Mouse (Mus musculus): ENCODE measurements around the gene Hint3.
A peak's percentile ranks its signal among the peaks of the same experiment; 100 is the strongest.
"Not testable (repeated sequence)": the region's sequence is repeated elsewhere in the genome, so short reads cannot be mapped to it uniquely, and the experiment has no call there.

Gene Hint3

DNA sequence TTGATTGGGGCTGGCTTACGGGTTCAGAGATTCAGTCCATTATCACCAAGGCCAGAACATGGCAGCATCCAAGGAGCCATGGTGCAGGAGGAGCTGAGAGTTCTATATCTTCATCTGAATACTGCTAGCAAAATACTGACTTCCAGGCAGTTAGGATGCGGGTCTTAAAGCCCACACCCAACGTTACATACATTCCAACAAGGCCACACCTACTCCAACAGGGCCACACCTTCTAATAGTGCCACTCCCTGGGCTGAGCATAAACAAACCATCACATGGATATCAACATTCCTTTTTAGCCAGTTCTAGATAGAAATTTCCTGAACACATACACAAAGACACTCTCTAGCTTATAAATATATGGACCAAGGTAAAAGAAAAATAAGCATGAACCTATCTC is at the start of gene Hint3:
Hint3 (minus strand) TSS at position 120 of the 400 bp plus-strand sequence.
- DNase-seq, result no peak

DNA sequence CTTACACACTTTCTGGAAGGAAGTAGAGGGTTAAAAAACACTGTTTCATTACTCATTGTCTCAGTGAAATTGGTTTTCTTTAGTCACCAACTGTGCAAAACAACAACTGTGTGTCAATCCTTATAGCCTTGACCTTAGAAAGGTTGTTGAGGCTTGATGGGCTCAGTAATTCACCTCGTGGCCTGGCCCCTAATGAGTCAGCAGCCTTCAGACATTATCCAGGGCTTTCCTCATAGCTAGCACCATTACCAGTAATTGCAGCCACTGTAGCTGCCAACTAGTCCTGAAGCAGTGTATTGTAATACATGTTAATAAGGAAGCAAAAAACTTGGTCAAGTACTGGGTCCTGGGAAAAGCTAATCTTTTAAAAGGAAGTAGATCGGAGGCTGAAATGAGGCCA is 48.6 kb upstream of the Hint3 start:
- no peak for DNase-seq

- no peak for DNase-seq
Observed at GRCm38 (mm10) chr10:30674825-30675224, 45.4 kb upstream of the Hint3 start.

- no peak for DNase-seq
Observed at GRCm38 (mm10) chr10:30666580-30666979, 37.1 kb upstream of the Hint3 start.

- DNase-seq, result no peak
Observed at GRCm38 (mm10) chr10:30660564-30661328, 31.3 kb upstream of the Hint3 start.

DNA sequence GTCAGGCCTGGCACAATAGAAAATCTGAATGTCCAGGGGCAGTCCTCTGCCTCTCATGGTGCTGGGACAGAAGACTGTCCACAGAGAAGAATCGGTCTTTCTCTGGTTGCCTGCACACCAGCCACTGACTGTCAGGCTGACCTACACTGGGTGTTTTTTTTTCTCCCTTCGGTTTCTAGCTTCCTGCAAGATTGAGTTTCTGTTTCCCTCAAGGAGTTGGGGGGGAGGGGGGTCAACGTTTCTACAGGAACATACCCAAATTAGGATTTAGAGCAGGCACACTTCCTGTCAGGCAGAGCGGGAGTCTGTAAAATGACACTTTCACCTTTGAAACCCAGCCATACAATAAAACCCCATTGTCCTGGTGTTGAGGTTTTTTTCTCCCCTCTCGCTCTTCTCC is 26.2 kb upstream of the Hint3 start:
- DNase-seq, result no peak

DNA sequence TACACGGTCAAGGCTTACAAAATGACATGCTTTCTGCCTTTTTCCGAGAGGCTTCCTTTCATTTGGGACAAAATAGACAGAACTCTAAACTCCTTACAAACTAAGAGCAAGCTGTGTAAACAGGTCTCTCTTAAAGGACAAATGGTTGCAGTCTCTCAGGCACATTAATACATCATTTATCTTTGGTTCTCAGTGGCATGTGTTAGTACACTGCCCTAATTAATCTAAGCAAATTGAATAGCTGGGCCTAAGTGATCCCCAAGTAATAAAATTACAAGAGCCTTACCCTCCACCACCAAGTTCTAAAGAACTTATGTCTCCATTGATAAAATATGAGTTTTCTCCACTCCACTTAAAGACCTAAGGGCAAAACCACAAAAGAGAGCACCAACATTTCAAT is 18.2 kb upstream of the Hint3 start:
- DNase-seq, result no peak

DNA sequence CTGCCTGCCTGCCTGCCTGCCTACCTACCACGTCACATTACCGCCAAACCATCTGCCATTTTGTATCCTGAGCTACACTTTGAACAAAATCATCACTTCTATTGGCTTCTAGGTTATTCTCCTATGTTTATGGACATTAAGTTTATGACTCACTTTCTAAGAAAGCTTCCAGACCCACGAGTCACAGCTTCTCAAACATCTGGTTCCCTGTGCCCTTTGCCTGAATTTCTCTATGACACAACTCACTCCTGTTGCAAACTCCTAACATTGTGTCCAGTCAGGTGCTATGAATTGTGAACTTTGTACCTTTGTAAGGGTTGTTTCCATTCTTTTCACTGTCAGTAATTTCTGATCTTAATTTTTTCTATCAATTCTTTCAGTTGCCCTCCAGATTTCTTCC is 8.8 kb upstream of the Hint3 start:
- DNase-seq, result no peak

DNA sequence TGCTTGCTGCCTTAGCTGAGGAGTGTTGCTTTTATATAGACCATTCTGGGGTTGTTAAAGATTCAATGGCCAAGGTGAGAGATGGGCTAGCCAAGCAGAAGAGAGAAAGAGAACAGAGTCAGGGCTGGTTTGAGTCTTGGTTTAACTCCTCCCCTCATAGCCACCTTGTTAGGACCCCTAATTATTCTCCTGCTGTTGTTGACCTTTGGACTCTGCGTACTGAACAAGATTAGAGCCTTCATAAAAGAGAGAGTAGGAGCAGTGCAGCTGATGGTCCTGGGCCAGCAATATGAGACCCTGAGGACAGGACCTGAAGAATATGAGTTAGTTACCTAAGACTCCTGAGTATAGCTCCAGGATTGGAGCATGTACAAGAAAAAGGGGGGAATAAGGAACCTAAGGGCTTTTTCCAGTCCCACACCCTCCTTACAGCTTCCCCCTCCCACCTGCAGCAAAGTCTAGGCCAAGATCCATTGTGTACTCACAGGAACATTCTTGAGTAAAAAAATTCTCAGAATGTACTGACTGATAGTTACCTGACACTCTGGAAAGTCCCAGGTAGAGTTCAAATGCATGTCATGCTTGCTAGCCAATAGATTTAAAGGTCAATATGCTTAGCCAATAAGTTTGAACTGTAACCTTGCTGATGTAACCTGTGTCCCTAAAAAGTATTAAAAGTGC is 7.2 kb upstream of the Hint3 start:
- not testable (repeated sequence) for DNase-seq

DNA sequence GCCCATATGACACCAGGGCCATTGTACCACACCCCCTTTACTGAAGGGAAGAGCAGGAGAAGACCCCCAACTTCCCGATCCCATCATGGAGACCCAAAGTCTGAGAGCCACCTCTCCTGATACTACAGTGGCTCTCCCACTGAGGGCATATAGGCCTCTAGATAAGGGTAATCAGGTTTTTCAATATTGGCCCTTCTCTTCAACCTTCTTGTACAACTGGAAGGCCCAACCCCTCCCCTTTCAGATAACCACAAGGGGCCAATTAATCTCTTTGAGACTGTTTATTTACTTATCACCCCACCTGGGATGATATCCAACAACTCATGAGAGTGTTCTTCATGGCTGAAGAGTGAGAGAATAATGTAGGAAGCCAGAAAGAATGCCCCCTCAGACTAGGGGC is 3.3 kb upstream of the Hint3 start:
- no peak for DNase-seq

DNA sequence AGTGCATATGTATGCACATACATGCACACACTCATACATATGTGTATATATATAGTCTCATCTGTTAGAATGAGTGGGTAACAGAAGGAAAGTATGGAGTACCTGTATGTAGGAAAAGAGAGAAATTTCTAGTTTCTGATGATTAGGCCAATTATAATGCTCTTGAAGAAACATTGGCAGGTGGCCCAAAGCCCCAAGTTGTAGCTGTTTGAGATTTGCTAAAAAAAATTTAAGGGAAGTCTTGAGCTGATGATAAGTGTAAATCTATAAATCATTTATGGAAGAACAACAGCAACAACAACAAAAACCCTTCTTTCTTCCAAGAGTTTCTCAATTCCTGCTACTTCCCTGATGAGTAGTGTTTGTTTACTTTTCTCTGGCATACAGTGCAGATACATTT is 545 bp upstream of the Hint3 start:
- DNase-seq, result no peak

DNA sequence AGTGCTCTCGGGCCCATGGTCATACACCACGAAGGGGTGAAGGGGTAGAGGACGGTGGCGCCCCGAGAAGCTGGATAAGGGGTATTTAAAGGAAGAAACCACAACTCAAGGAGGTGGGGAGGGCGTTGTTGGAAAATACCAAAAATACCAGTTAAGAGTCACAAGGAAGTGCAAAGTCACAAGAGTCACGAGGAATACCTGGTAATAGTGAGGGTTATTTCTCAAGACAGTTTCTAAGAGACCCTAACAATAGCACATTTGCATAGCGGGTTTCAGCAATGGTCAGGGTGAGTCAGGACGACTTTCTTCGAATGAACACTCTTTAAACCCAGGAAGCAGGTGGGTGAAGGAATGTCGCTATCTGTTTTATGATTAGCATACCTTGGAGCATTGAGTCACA is 988 bp downstream of the Hint3 start:
- DNase-seq, result not testable (repeated sequence)

DNA sequence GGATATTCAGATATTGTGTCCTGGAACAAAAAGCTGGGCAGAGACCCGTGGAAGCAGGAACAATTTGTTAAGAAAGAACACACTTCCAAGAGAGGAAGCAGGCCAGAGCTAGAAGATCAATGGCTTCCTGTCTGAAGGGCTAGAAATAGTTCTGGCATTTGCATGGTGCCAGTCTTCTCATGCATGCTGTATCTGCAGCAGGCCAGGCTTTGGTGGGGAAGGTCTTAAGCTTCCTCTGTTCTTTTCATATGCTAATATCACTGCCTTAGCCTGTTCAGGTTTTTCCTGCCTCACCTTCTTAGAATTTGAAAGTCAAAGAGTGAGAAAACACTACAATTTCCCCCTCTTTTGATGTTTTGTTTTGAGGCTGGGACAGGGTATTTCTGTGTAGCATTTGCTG is 1.9 kb downstream of the Hint3 start:
- DNase-seq, result no peak

GRCm38 (mm10) chr10:30624161-30625019 is 5.0 kb downstream of the Hint3 start:
- no peak for DNase-seq

GRCm38 (mm10) chr10:30622928-30623327 is 6.5 kb downstream of the Hint3 start:
- no peak for DNase-seq

DNA sequence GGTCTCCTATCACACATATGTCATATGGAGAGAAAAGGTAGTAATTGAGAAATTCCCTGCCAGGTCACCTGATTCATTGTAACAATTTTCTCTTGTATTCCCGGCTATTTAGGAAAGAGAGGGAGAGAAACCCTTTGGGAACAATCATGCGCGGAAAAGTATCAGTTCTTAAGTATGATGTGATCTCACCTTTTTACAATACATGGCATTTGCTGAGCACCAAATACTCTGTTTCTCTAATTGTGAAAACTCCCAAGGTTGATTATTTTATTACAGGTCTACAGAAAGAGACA is 10.6 kb downstream of the Hint3 start:
- DNase-seq, result no peak

GRCm38 (mm10) chr10:30618091-30618917 is 11.1 kb downstream of the Hint3 start:
- DNase-seq, result peak; percentile 100

- no peak for DNase-seq
Observed at GRCm38 (mm10) chr10:30613039-30613438, 16.4 kb downstream of the Hint3 start.

GRCm38 (mm10) chr10:30609614-30610013 is 19.8 kb downstream of the Hint3 start:
- DNase-seq, result no peak

- no peak for DNase-seq
Observed at GRCm38 (mm10) chr10:30608109-30608508, 21.3 kb downstream of the Hint3 start.

DNA sequence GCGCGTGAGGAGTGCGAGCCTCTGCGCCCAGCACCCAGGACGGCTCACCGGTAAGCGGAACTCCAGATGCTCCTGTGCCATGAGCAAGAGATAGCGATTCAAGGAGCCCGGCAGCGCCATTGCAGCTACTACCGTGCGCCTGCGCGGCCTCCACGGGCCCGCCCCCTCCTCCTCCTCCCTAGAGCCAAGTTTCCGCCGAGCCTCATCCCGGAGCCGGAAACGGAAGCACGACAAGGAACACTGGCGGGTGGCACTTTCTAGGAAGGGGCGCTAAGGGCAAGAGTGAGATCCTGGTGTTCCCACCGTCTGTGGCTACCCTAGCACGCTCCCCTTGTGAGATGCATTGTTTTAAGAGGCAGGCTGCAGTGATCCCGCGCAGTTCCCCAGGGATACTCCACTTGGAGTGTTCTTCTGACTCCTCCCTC is 28.9 kb downstream of the Hint3 start, which contains the start of gene Trmt11:
Trmt11 (minus strand) TSS at position 208 of the 425 bp plus-strand sequence.
- peak; percentile 90 for DNase-seq

- no peak for DNase-seq
Observed at GRCm38 (mm10) chr10:30600094-30600534, 29.3 kb downstream of the Hint3 start.

- DNase-seq, result no peak
Observed at GRCm38 (mm10) chr10:30587037-30587436, 42.4 kb downstream of the Hint3 start.
